Mouse (Mus musculus): ENCODE measurements around the gene Tmem251. TPM values are rescaled to one million over a fixed set of nuclear protein-coding genes. Genes with fewer than 3 reads are reported as not detected.

Tmem251 gene
- polyA plus RNA-seq, 1 experiment from 2014 or later: 11.5 TPM

- H3K27ac ChIP-seq: no peak overlapping the region
- no peaks in the 10 kb centered on the region for H3K27me3 ChIP-seq (ENCODE audit: insufficient read depth, poor library complexity, severe bottlenecking)
- 92% methylated on average over 14 of the region's 14 CpGs for WGBS
- DNase-seq (ENCODE audit: low spot score): no peak
- no peaks in the 10 kb centered on the region for H3K4me1 ChIP-seq (replicated peaks)
- H3K9me3 ChIP-seq: peaks cover 7% of the 10 kb centered on the region; the same call in 1 of the 2 replicates
- H3K36me3 ChIP-seq: peaks cover 76% of the 10 kb centered on the region
- no peak overlapping the region for H3K4me3 ChIP-seq
These were observed 32.5 kb downstream of the Tmem251 start for GRCm38 (mm10) chr12:102776035-102776434.

GRCm38 (mm10) chr12:102778151-102778550 is 34.6 kb downstream of the Tmem251 start:
- Histone ChIP-seq H3K4me1 (replicated peaks) (no peaks in the 10 kb centered on the region), H3K9me3 (no peaks in the 10 kb centered on the region), H3K27me3 (ENCODE audit: insufficient read depth, poor library complexity, severe bottlenecking) (no peaks in the 10 kb centered on the region), H3K36me3 (peaks cover 69% of the 10 kb centered on the region), H3K4me3 (no peak overlapping the region), H3K27ac (no peak overlapping the region)
- 90% methylated on average over 5 of the region's 5 CpGs for WGBS
- no peak for DNase-seq (ENCODE audit: low spot score)

GRCm38 (mm10) chr12:102779452-102779851 is 35.9 kb downstream of the Tmem251 start:
- Histone ChIP-seq H3K27ac (no peak overlapping the region), H3K9me3 (no peaks in the 10 kb centered on the region), H3K27me3 (ENCODE audit: insufficient read depth, poor library complexity, severe bottlenecking) (no peaks in the 10 kb centered on the region), H3K4me3 (no peak overlapping the region), H3K36me3 (peaks cover 68% of the 10 kb centered on the region), H3K4me1 (replicated peaks) (no peaks in the 10 kb centered on the region)
- no peak for DNase-seq (ENCODE audit: low spot score)
- WGBS: 55% methylated on average over 3 of the region's 3 CpGs

DNA sequence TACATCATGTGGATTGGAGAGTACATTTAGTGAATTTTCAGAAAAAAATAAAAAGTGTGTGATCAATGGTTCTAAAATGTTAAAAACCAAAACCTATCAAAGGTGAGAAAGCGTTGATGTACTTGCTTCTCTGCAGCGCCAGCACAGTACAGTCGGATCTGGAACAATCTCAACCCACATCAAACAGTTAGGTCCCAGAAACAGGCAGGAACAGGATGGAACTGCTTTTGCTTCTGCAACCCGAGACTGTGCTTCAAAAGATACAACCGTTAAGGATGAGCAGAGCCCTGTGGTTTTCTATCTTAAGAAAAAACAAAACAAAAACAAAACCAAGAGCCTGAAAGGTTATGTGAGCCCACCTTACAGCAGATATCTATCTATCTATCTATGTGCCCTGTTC is 39.3 kb downstream of the Tmem251 start:
- no peak for DNase-seq (ENCODE audit: low spot score)
- peaks cover 67% of the 10 kb centered on the region for H3K36me3 ChIP-seq

DNA sequence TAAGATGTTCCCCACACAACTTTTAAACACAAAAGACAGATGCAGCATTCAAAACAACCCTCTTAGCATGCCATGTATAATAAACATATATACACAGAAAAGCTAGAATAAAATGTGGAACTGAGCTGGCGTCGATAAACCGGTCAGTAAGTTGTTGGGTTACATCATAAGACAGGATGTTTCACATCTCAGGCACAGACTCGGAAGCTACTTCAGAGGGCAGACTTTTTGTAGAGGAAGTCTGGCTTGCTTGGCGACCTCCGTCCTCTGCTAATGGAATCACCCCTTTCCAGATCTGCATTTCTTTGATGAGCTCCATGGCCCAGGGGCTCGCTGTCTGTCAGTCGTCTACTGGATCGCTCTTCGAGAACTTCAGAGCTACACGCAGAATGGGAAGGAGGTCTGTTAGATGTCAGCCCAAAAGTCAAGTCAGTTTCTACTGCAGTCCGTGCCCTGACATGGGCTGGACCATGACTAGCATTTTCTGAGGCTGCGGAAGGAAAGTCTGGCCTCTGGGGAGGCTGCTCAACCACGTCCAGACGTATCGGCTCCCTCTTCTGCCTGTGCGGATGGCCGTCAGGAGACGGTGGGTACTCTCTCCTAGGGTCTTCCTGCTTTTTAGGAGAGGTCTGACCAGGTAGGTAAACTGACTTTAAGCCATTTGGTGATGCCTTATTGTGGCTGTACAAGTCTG is 41.5 kb downstream of the Tmem251 start:
- H3K27ac ChIP-seq: no peak overlapping the region
- no peaks in the 10 kb centered on the region for H3K9me3 ChIP-seq
- H3K27me3 ChIP-seq (ENCODE audit: insufficient read depth, poor library complexity, severe bottlenecking): no peaks in the 10 kb centered on the region
- peaks cover 82% of the 10 kb centered on the region for H3K36me3 ChIP-seq
- no peak overlapping the region for H3K4me3 ChIP-seq
- DNase-seq (ENCODE audit: low spot score): no peak
- 89% methylated on average over 19 of the region's 19 CpGs for WGBS
- no peaks in the 10 kb centered on the region for H3K4me1 ChIP-seq (replicated peaks)

More for the DNA sequence above, 39.3 kb downstream of the Tmem251 start:
- Histone ChIP-seq H3K27ac (no peak overlapping the region), H3K9me3 (no peaks in the 10 kb centered on the region), H3K4me1 (replicated peaks) (no peaks in the 10 kb centered on the region), H3K4me3 (no peak overlapping the region), H3K27me3 (ENCODE audit: insufficient read depth, poor library complexity, severe bottlenecking) (no peaks in the 10 kb centered on the region)
- 95% methylated on average over 5 of the region's 5 CpGs for WGBS

DNA sequence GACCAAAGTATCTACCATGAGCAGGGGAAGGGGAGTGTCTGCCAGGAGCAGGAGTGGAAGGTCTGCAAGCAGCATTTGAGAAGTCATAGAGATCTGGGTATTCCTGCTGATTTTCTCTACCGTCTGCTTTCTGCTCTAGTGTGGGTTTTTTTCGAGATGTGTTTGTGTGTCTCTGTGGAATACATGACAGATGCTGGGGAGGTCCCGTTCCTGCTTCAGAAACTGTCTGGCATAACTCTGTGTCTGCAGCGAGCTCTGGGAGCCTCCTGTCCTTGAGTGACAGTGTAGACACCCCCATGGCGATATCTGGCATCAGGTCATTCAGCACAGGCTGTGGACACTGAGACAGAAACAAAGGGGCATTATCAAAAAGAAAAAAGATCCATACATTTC is 42.0 kb downstream of the Tmem251 start:
- Histone ChIP-seq H3K4me3 (no peak overlapping the region), H3K27me3 (ENCODE audit: insufficient read depth, poor library complexity, severe bottlenecking) (no peaks in the 10 kb centered on the region), H3K36me3 (peaks cover 88% of the 10 kb centered on the region), H3K4me1 (replicated peaks) (no peaks in the 10 kb centered on the region), H3K27ac (no peak overlapping the region), H3K9me3 (no peaks in the 10 kb centered on the region)
- 81% methylated on average over 5 of the region's 5 CpGs for WGBS
- no peak for DNase-seq (ENCODE audit: low spot score)

- 90% methylated on average over 7 of the region's 7 CpGs for WGBS
These were observed 44.4 kb downstream of the Tmem251 start for GRCm38 (mm10) chr12:102787927-102788326.

More at GRCm38 (mm10) chr12:102787927-102788326, 44.4 kb downstream of the Tmem251 start:
- no peaks in the 10 kb centered on the region for H3K4me1 ChIP-seq (replicated peaks)
- H3K27me3 ChIP-seq (ENCODE audit: insufficient read depth, poor library complexity, severe bottlenecking): no peaks in the 10 kb centered on the region
- H3K36me3 ChIP-seq: peaks cover 97% of the 10 kb centered on the region
- H3K27ac ChIP-seq: no peak overlapping the region
- DNase-seq (ENCODE audit: low spot score): no peak
- no peaks in the 10 kb centered on the region for H3K9me3 ChIP-seq
- H3K4me3 ChIP-seq: no peak overlapping the region

Other genes with a start within 250 kb of the Tmem251 start
- gene Chga, start 188.8 kb upstream of the Tmem251 start, polyA plus RNA-seq (2016; fragmentation: Nextera tagmentation; extraction: Ambion mirVana): 15.6 and 30.1 TPM in 2 replicates
- 20.5 and 29.2 TPM in 2 replicates for gene Itpk1, start 38.8 kb upstream of the Tmem251 start, polyA plus RNA-seq (2016; fragmentation: Nextera tagmentation; extraction: Ambion mirVana)
- 34.4 and 37.9 TPM in 2 replicates for gene Moap1, start 101 bp upstream of the Tmem251 start, polyA plus RNA-seq (2016; fragmentation: Nextera tagmentation; extraction: Ambion mirVana)
- not detected in 2 replicates for gene Gm28051, start 14.0 kb downstream of the Tmem251 start, polyA plus RNA-seq (2016; fragmentation: Nextera tagmentation; extraction: Ambion mirVana)
- 44.7 and 49.0 TPM in 2 replicates for gene Gon7, start 14.0 kb downstream of the Tmem251 start, polyA plus RNA-seq (2016; fragmentation: Nextera tagmentation; extraction: Ambion mirVana)
- 52.3 and 62.8 TPM in 2 replicates for gene Ubr7, start 14.2 kb downstream of the Tmem251 start, polyA plus RNA-seq (2016; fragmentation: Nextera tagmentation; extraction: Ambion mirVana)
- gene Gm20604, start 14.9 kb downstream of the Tmem251 start, polyA plus RNA-seq (2016; fragmentation: Nextera tagmentation; extraction: Ambion mirVana): 29.0 and 29.8 TPM in 2 replicates
- gene Btbd7, start 134.7 kb downstream of the Tmem251 start, polyA plus RNA-seq (2016; fragmentation: Nextera tagmentation; extraction: Ambion mirVana): 15.9 TPM in 2 replicates
- not detected in 2 replicates for gene Cox8c, start 155.6 kb downstream of the Tmem251 start, polyA plus RNA-seq (2016; fragmentation: Nextera tagmentation; extraction: Ambion mirVana)
- 1.0 and 1.6 TPM in 2 replicates for gene Unc79, start 205.1 kb downstream of the Tmem251 start, polyA plus RNA-seq (2016; fragmentation: Nextera tagmentation; extraction: Ambion mirVana)

All from hindbrain, embryonic 10.5 days (tissue).